Mouse (Mus musculus) adrenal gland, adult 18-20 months (tissue): Measurements from ENCODE around the gene Esp1. TPM values are rescaled to one million over a fixed set of nuclear protein-coding genes. Genes with fewer than 3 reads are reported as not detected.
"Not testable (repeated sequence)": the region's sequence is repeated elsewhere in the genome, so short reads cannot be mapped to it uniquely, and the experiment has no call there.

ENCODE experiments used
- DNase-seq, 2 experiments: peaks; one replicate each; pipeline ENCODE4 v3.0.0; 2021 to 2022; ENCODE audit warnings: low spot score in 2 of 2
- long read RNA-seq, 2 experiments: library from polyadenylated mRNA; stranded (forward); transcript quantifications; one replicate each; pipeline ENCODE4 v2.0.0; 2021
- total RNA-seq, 2 experiments: library from RNA; stranded (reverse); gene quantifications; 1 replicate in 1 of 2; 2 replicates in 1 of 2; pipeline ENCODE4 v1.2.3; 2021

Esp1 gene
- not detected for total RNA-seq
- long read RNA-seq, experiment 1, result 0 reads
- long read RNA-seq, experiment 2, result 0 reads

DNA sequence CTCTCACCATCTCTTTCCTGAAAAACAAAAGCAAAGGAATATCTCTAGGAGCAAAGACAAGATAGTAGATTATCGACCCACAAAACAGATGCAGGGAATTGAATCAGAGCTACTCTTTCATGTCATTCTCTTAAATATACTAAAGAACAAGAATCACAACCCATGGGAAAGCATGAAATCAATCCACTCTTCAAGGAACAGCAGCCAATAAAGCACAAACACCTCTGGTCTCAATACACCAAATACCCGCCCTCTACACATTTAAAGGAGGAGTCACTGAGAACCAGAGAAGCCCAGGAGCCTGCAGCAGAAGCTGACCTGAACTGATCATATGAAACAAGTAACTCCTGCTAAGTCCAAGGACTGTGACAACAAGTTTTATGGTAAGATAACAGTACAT, at the start of gene Esp1:
TSS of gene Esp1 (plus strand) at position 301 of the 400 bp plus-strand sequence.
- DNase-seq, result no peak

DNA sequence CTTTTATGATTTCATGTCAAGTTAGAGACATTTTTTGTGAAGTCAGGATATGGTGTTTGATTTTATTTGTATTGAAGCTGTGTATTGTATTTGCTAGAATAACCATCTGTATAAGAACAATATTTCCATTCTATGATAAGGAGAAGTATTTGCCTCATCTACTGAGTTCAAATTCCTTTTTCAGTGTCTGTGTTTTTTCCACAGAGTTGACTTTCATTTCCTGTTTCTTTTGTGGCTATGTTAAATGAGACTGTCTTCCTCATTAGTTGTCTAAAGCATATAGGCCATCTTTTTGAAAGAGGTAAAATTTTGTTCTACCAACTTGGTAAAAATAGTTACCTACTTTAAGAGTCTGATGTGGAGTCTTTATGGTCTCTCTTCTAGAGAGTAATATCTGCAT, 10.6 kb upstream of the Esp1 start:
- DNase-seq, result no peak

DNA sequence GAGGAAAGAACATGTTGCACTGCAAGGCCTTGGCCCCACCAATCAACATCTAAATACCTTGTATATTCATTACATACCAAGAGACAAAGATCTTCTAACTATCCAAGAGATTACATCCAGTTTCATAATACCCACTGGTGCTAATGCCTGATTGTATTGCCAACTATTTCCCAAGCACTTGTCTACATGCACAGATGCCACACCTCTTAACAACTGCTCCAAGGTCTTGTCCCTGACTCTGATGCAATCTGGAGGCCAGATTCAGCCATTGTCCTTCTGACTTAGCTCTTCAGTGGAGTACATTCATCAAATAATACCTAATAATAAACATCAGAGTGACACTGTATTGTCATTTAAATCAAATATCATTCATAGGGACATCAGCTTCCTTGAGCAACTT, 9.9 kb upstream of the Esp1 start:
- DNase-seq, result not testable (repeated sequence)

- no peak for DNase-seq
These were observed 4.4 kb downstream of the Esp1 start for GRCm38 (mm10) chr17:40731296-40731695.

DNA sequence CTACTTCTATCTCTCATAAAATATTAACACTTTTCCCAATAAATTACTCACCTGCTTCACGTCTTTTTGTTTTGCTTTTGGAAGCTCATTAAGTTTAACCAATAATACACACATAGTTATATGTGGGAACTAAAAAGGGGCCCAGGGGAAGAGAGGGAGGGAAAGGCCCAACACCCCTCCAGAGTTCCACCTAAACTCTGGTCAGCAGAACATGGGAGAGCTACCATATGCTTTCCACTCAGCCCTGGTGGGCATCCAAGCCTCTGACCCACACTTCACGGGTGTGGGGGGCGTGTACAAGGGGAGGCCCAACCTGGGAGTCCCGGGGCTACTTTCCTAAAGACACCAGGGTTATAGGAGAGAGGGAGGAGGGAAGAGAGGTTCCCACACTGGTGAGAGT, 4.8 kb downstream of the Esp1 start:
- no peak for DNase-seq

GRCm38 (mm10) chr17:40763662-40764061, 36.7 kb downstream of the Esp1 start:
- DNase-seq, result no peak

DNA sequence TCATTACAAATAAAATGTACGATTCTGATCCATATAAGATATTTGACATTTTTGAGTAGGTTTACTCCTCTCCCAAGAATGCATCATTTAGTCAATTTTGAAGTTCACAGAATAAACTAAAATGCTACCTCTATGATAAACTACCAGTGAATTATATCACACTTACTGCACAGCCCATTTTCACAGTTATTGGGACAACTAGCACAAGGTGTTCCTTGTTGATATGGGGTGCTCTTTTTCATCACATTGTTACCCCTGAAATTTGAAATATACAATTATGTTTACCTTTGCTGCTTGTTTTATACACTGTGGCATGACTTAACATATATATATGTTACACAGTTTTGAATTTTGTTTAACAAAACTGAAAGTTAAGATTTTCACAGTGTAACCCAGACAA, 40.2 kb downstream of the Esp1 start:
- no peak for DNase-seq

Other genes with a start within 250 kb of the Esp1 start
- gene Esp8, start 207.1 kb upstream of the Esp1 start, total RNA-seq, result not detected
- gene Esp6, start 165.6 kb upstream of the Esp1 start, total RNA-seq, result not detected
- not detected for gene Esp4, start 128.5 kb upstream of the Esp1 start, total RNA-seq
- gene Esp3, start 95.0 kb upstream of the Esp1 start, total RNA-seq, result not detected
- gene Crisp2, start 79.9 kb downstream of the Esp1 start, total RNA-seq, result not detected
- gene Rhag, start 84.0 kb downstream of the Esp1 start, total RNA-seq, result not detected
- 1 to 10 TPM in 1 of 2 experiments, under 1 TPM in 1; 0.90 to 1.2 TPM for gene 9130008F23Rik, start 153.4 kb downstream of the Esp1 start, total RNA-seq
- gene Glyatl3, start 187.2 kb downstream of the Esp1 start, total RNA-seq, result not detected
- gene Mut, start 207.6 kb downstream of the Esp1 start, total RNA-seq, result 100 to 1,000 TPM; 148 to 173 TPM
- 1 to 10 TPM; 5.9 to 8.1 TPM for gene Cenpq, start 207.9 kb downstream of the Esp1 start, total RNA-seq